Mouse (Mus musculus): ENCODE results near the gene Ass1.

Gene Ass1

DNA sequence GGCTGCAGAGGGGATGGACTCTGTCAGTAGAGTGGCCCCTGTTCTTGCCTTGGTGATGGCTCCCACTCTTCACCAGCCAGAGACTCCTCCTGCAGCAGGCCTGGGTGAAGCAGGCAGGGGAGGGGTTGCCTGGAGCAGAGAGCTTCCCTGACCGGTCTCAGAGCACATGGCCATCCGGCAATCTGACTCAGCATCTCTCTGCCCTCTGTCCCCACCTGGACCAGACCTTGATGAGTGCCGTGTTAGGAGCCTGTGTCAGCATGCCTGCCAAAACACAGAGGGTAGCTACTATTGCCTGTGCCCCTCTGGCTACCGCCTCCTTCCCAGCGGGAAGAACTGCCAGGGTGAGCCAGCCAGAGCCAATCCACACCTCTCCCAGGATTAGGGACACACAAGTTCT is 11.5 kb upstream of the Ass1 start:
- DNase-seq (ENCODE audit: inconsistent age in 2 of 2, low spot score in 1 of 2): no peak

- no peak for DNase-seq (ENCODE audit: inconsistent age in 2 of 2, low spot score in 1 of 2)
Measured at GRCm38 (mm10) chr2:31458989-31459936, 10.7 kb upstream of the Ass1 start.

DNA sequence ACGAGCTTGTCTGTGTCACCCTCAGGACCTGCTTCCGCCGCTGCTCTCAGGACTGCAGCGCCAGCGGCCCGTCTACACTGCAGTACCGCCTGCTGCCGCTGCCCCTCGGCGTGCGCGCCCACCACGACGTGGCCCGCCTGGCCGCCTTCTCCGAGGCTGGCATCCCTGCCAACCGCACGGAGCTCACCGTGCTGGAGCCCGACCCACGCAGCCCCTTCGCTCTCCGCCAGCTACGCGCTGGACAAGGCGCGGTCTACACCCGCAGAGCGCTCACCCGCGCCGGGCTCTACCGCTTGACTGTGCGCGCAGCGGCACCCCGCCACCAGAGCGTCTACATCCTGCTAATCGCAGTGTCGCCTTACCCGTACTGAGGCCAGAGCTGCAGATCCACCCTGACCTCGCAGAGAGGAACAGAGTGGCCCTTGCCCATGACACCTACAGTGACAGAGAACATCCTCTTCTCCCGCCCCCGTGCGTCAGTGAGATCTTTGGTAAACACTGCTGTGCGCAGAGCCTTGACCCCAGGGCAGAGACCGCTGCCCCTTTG is 9.9 kb upstream of the Ass1 start:
- DNase-seq (ENCODE audit: inconsistent age in 2 of 2, low spot score in 1 of 2): peak; percentile 59 to 76

- no peak for DNase-seq (ENCODE audit: inconsistent age in 2 of 2, low spot score in 1 of 2)
Measured at GRCm38 (mm10) chr2:31460920-31461319, 9.1 kb upstream of the Ass1 start.

DNA sequence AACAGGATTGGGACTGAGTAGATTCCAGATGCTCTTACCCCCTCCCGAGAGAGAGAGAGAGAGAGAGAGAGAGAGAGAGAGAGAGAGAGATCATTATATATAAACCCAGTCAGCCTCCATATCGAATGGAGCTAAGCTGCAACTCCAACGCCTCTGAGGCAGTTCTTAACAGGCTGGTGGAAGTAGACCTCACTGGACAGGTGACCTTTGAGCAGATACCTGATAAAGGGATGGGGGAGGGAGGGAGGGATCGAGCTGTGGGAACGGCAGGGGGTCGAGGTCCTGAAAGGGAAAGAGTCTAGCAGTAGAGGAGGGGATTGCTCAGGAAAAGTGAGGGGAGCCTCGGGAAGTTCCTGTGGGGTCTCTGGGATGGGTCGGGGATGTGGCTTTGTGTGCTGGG is 8.0 kb upstream of the Ass1 start:
- no peak for DNase-seq (ENCODE audit: inconsistent age in 2 of 2, low spot score in 1 of 2)

DNA sequence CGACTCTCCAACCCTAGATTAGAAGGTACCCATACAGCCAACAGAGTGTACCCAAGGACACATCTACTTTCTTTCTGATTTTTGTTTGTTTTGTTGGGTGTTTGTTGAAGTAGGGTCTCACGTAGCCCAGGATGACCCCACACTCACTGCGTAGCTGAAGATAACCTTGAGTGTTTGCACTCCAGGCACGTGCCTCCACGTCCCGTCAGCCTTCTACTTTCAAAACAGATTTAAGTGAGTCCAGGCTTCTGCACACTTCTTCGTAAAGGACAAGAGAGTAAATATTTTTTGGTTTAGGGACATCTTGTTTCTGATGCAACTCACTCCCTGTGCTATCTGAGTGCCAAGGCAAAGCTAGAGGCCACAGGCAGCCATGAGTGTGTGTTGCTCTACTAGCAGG is 6.8 kb upstream of the Ass1 start:
- DNase-seq (ENCODE audit: inconsistent age in 2 of 2, low spot score in 1 of 2): no peak

- no peak for DNase-seq (ENCODE audit: inconsistent age in 2 of 2, low spot score in 1 of 2)
Measured at GRCm38 (mm10) chr2:31463696-31464528, 6.1 kb upstream of the Ass1 start.

DNA sequence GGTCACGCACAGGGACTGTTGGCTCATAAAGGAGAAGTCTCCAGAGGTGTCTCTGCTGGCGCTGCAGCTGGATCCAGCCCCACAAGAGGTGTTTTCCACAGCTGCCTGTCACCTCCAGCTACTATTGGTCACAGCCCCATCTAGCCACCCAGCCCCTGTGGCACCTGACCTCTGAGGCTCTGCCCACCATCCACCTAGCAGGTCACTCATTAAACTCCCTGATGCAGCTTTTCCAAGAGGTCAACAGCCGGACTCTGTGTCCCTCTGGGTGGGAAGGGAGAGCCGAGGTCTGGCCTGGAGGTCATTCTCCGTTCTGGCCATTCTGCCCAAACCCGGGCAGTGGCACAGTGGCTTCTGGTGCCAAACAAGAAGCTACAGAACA is 5.5 kb upstream of the Ass1 start:
- DNase-seq (ENCODE audit: inconsistent age in 2 of 2, low spot score in 1 of 2): no peak

- DNase-seq (ENCODE audit: inconsistent age in 2 of 2, low spot score in 1 of 2): no peak
Measured at GRCm38 (mm10) chr2:31467457-31467856, 2.5 kb upstream of the Ass1 start.

DNA sequence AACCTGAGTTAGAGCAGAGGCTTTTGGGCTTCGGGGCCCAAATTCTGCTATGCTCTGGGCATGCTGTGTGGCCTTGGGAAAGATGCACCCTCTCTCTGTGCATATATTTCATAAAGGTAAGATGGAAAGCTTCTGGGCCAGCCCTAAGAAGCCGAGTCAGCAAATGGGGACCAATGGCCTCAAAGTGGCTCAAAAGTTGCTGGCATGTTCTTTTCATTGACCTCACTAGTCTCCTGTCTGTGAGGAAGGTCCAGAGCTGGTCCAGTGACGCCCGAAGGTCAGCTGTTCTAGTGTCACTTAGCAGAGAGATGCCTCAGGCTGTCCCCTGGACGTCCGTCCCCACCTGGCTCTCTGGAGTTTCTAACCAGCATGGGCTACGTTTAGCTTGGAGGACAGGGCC is 1.1 kb upstream of the Ass1 start:
- peak in 1 of 2 experiments; percentile 46 for DNase-seq (ENCODE audit: inconsistent age in 2 of 2, low spot score in 1 of 2)

DNA sequence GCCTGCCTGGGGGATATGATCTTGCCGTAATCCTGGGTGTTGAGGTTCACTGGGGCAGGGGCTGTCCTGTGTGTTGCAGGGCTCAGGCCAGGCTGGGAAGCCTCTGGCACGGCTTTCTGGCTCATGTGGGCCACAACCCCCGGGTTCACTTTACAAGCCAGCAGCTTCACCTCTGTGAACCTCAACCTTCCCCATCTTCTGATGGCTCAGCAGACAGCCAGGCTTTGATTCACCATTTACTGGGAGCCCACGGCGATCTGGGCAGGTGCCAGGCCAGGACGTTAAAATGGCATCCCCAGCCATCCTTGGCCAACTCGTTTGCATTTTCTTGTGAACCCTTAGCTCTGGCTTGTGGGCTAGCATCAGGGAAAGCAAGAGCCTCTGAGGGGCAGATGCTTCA is 527 bp upstream of the Ass1 start:
- no peak for DNase-seq (ENCODE audit: inconsistent age in 2 of 2, low spot score in 1 of 2)

GRCm38 (mm10) chr2:31470683-31471385 is 827 bp downstream of the Ass1 start:
- peak; percentile 44 to 72 for DNase-seq (ENCODE audit: inconsistent age in 2 of 2, low spot score in 1 of 2)

DNA sequence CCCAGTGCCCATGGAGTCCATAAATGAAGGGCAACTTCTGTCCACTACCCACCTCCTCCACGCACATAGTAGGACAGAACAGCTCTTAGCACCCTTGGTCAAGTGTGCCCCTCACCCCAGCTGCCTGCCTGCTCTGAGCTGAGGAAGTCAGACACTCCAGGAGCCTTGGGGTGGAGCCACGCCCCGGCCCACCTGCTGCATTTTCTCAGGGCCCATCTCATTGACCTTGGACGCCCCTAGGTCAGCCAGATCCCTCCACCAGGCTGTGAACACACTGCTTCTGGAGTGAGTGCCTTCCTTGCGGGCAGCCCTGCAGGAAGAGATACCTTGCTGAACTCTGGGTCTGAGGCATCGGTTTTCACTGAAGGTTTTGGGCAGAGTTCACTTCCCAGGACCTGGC is 1.6 kb downstream of the Ass1 start:
- no peak for DNase-seq (ENCODE audit: inconsistent age in 2 of 2, low spot score in 1 of 2)

GRCm38 (mm10) chr2:31472406-31473065 is 2.5 kb downstream of the Ass1 start:
- peak in 1 of 2 experiments; percentile 87 for DNase-seq (ENCODE audit: inconsistent age in 2 of 2, low spot score in 1 of 2)

DNA sequence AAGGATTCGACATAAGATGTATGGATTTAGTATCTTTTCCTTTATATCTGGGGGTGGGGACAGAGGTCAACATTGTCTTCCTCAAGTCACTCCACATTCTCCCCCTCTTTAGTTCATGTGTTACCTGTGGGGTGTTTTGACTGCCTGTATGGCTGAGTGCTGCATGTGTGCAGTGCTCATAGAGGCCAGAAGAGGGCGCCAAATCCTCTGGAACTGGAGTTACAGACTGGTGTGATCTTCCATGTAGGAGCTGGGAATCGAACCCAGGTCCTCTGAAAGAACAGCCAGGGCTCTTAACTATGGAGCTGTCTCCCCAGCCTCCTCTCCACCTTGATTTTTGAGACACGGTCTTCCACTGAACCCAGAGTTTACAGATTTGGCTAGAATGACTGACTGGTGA is 3.9 kb downstream of the Ass1 start:
- no peak for DNase-seq (ENCODE audit: inconsistent age in 2 of 2, low spot score in 1 of 2)

GRCm38 (mm10) chr2:31474686-31475085 is 4.7 kb downstream of the Ass1 start:
- peak; percentile 59 to 70 for DNase-seq (ENCODE audit: inconsistent age in 2 of 2, low spot score in 1 of 2)

- no peak for DNase-seq (ENCODE audit: inconsistent age in 2 of 2, low spot score in 1 of 2)
Measured at GRCm38 (mm10) chr2:31476107-31476820, 6.3 kb downstream of the Ass1 start.

- DNase-seq (ENCODE audit: inconsistent age in 2 of 2, low spot score in 1 of 2): no peak
Measured at GRCm38 (mm10) chr2:31477234-31478161, 7.5 kb downstream of the Ass1 start.
